Mouse (Mus musculus): ENCODE results near the gene Plce1. TPM values are rescaled to one million over a fixed set of nuclear protein-coding genes. Genes with fewer than 3 reads are reported as not detected.
A peak's percentile ranks its signal among the peaks of the same experiment; 100 is the strongest.

The Plce1 gene
- polyA plus RNA-seq, 1 experiment from 2014 or later = 5.6 TPM

GRCm38 (mm10) chr19:38819427-38819802 lies 338.5 kb downstream of the Plce1 start:
- ATAC-seq = peak; percentile 69; the same call in 1 of the 2 replicates
- Histone ChIP-seq H3K9me3 (replicated peaks) (no peaks in the 10 kb centered on the region), H3K4me2 (peak overlapping the region; percentile 89), H3K4me1 (peaks cover 15% of the 10 kb centered on the region), H3K27me3 (no peaks in the 10 kb centered on the region), H3K9ac (peak overlapping the region; percentile 86), H3K36me3 (ENCODE audit: poor library complexity, severe bottlenecking) (peaks cover 20% of the 10 kb centered on the region), H3K27ac (peak overlapping the region; percentile 63; the same call in 1 of the 2 replicates), H3K4me3 (peak overlapping the region; percentile 87)
- 14% methylated on average over 16 of the region's 16 CpGs for WGBS

GRCm38 (mm10) chr19:38820186-38820804 lies 339.4 kb downstream of the Plce1 start:
- WGBS = 91% methylated on average over 4 of the region's 4 CpGs
- Histone ChIP-seq H3K4me2 (no peak overlapping the region), H3K27ac (no peak overlapping the region), H3K9ac (no peak overlapping the region), H3K4me1 (peaks cover 15% of the 10 kb centered on the region), H3K9me3 (replicated peaks) (no peaks in the 10 kb centered on the region), H3K36me3 (ENCODE audit: poor library complexity, severe bottlenecking) (peaks cover 11% of the 10 kb centered on the region), H3K27me3 (no peaks in the 10 kb centered on the region), H3K4me3 (no peak overlapping the region)
- ATAC-seq = no peak

GRCm38 (mm10) chr19:38833224-38833623 lies 352.3 kb downstream of the Plce1 start:
- no peak for ATAC-seq
- H3K27me3 ChIP-seq = no peaks in the 10 kb centered on the region
- H3K27ac ChIP-seq = no peak overlapping the region
- no peak overlapping the region for H3K4me2 ChIP-seq
- 67% methylated on average over 1 of the region's 1 CpGs for WGBS
- H3K36me3 ChIP-seq (ENCODE audit: poor library complexity, severe bottlenecking) = no peaks in the 10 kb centered on the region
- H3K9ac ChIP-seq = no peak overlapping the region
- H3K9me3 ChIP-seq (replicated peaks) = no peaks in the 10 kb centered on the region
- H3K4me3 ChIP-seq = no peak overlapping the region
- peaks cover 3% of the 10 kb centered on the region for H3K4me1 ChIP-seq

Other genes with a start within 250 kb of the Plce1 start
- 5.9 TPM in 2 replicates for gene Lgi1, start 216.6 kb upstream of the Plce1 start, polyA plus RNA-seq (2015; fragmentation: Nextera tagmentation; extraction: Ambion mirVana)
- gene Slc35g1, start 85.1 kb upstream of the Plce1 start, polyA plus RNA-seq (2015; fragmentation: Nextera tagmentation; extraction: Ambion mirVana) = 2.3 TPM in 2 replicates